In the genomic region with DNA sequence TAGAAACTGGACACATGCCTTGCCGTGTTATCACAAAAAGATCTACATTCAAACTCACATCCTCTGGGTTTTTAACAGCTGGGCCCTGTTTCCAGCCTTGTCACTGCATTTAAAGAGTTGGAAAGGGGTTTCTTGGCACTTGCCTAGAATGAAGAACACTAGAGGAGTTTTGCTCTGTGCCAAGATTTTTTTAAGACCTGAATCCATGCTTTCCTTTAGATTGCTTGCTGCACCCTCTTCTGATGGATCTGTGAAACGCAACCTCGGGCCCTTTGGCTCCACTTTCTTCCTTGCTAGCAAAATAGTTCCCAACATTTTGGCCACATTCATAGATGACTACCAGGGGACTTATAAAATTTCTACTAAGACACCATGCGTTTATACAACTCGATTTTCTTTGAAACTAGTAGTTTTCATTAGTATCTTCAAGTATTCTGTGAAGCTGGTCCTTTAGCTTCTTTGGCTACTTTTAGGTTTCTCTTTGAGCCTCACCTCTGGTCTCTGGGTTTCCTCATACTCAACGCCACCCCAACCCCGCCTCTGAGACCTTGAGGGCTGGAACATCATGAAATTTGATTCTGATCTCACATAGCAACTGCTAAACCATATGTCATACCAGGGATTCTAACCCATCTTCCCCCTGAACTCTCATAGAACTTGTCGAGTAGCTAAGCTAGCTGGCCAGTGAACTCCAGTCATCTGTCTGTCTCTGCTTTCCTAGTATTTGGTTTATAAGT, we compare ENCODE assay signal across 1 mouse cellular context.
A peak's percentile ranks its signal among the peaks of the same experiment; 100 is the strongest.
TF ChIP-seq lines count a peak whose summit lies in the region.

No protein-coding gene starts in this region.

TF ChIP-seq in MEL, 35 proteins besides CTCF, POLR2A, EP300 and RAD21:
- TF ChIP-seq GATA1 (IDR thresholded peaks at IDR 0.05; ENCODE audit: low read depth, low read length) (no peak), ELF1 (IDR thresholded peaks at IDR 0.05; ENCODE audit: low read depth, low read length) (no peak), SMC3 (IDR thresholded peaks at IDR 0.05; ENCODE audit: low read depth, low read length) (peak; percentile 32), ZNF384 (IDR thresholded peaks at IDR 0.05; ENCODE audit: low read depth, low read length) (0 out of 2 replicates have a peak, but pooled peaks have one; percentile 15)
